Mouse (Mus musculus): ENCODE results near the gene Cachd1.
A peak's percentile ranks its signal among the peaks of the same experiment; 100 is the strongest.

Gene Cachd1

DNA sequence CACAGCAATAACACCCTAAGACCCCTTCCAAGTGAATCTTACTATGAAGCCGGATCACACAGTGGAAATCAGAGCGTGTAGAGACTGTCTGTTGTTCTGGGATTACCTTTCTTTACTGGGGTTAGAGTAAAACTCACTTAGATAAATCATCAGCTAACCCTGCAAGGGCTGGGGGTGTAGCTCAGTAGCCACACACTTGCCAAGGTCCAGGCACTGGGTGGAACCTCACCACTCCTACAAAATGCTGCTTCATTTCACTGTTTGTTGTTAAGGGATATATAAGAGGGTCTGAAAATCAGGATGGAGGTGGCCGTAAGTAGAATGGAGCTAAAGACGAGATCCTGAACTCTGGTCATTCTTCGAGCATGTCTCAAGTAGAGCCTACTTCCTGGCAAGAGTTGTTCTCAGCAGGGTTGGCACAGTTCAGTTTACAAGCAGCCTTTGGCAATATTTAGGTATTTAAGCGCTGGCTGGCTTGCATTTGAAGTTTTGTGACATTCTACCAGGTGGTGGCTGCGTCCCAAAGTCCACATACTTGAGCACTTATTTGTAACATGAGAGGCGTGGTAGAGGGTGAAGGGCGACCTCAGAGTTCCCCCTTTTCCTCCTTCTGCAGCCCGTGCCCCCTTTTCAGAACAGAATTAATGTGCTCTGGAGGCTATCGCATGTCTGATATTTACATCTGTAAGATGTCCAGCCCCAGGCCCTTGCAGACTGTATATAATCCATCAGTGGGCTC, 146.5 kb downstream of the Cachd1 start:
- no peak for DNase-seq (ENCODE audit: low read depth)

DNA sequence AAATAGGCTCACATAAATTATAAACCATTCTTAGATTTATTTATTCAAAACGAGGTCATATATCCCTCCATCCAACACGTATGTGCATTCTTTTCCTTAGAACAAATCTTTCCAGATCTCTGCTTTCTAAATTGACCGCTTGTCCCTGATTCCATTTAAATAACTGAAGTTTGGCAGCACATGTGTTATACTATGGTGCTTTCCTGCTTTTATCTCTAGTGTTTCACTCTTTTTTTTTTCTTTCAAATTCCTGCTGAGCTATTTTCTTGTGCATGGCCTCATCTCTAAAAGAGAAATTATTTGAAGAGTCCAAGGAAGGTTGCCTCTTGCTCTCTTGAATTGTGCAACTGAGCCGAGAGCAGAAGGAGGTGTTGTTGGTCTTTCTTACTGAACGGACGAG, 147.1 kb downstream of the Cachd1 start:
- DNase-seq (ENCODE audit: low read depth) = no peak

DNA sequence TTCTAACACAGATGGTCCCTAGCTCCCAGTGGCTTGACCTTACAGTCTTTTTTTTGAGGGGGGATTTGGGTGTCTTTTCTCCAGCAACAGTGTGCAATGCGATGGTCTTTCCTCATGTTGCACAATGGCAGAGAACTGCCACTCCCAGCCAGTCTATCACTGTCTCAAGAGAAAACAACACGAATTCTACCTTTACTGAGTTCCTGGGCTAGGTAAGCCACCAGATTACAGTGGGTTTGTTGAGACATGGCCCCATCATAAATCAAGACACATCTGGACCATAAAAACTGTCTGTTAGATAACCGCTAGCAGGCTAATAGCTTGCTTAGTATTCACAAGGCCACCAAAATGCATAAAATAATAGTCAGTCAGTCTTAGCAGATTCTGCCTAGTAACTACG, 147.8 kb downstream of the Cachd1 start:
- no peak for DNase-seq (ENCODE audit: low read depth)

DNA sequence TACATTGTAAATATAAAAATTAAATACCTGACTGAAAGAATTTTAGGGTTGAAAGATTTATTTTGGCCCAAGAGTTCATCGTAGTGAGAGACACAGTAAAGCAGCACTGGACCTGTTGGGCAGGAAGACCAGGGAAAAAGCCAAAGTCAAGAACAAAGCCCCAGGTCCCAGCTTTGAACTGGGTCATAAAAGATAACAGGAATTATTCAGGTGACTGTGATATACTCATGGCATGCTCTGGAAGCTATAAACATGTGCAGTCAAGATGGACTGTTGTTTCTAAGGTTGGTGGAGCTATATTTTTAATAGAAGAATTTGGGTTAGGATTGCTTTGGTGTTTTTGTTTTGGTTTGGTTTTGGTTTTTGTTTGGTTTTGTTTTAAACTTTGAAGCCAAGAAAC, 148.7 kb downstream of the Cachd1 start:
- DNase-seq (ENCODE audit: low read depth) = no peak

DNA sequence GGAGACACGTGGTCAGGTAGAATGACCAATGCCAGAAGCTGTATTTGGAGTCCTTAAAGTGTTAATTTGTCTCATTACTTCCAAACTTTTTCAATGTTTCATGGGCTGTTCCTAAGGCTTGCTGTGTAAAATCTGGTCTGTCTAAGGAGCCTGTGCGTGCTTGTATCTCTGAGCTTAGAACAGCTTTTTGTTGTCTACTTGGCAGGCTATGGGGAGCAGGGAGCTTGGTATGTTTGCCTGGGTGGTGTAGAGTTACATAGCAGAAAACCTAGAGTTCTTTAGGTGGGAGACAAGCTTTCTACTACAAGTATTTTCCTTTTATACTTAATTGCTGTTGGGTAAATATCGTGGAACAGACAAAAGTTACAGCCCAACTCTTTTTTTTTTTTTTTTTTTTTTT, 150.1 kb downstream of the Cachd1 start:
- DNase-seq (ENCODE audit: low read depth) = no peak

DNA sequence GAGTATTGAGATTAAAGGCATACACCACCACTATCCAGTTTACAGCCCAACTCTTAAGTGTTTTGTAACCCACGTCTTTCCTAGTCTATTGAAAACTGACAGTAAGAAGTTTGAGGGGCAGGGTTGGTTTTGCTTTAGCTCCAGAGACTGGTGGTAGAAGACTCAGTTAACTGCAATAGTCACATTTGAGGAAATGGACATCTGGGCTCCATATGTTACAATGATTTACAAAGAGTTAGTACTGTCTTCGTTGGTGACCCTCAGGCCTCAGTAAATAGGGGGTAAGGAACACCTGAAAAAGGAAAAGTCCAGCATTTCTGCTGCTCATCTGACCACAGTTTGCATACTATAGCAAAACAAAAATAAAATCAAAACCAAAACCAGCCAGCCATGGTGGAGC, 150.6 kb downstream of the Cachd1 start:
- DNase-seq (ENCODE audit: low read depth) = no peak

DNA sequence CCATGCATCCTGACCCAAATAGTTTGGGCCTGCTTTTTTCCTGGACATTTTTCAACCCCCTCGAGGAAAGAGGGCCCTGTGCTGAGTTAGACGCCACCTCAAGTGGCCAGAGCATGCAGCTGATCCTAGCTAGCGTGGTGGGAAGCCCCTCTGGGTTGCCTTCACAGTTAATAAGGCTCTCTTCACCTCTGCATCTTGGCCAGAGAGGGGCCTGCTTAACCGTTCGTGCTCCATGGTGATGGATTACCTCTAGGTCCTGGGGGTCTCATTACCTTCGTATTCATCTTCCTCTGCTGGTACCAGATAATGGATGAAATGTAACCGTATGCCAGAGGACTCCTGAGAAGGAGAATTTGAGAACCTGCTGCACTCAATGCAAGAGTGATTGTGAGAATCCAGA, 167.2 kb downstream of the Cachd1 start:
- no peak for DNase-seq (ENCODE audit: low read depth)

DNA sequence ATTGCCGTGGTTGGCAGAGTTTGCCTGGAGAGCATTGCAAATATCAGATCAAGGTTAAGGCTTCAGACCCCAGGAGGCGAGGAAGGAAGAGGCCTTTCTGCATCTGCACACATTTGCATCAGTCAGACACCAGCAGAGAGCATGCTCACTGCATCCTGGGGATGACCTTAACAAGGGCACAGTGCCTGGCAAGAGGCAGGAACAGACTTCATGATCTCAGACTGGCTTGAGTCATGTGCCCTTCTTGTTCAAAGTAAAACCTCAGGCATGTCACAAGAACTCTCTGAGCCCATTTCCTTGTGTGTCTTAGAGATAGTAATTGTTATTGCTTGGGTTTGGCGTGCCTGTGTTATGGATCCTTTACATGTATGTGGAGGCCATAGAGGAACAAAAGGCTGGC, 167.8 kb downstream of the Cachd1 start:
- DNase-seq (ENCODE audit: low read depth) = no peak

DNA sequence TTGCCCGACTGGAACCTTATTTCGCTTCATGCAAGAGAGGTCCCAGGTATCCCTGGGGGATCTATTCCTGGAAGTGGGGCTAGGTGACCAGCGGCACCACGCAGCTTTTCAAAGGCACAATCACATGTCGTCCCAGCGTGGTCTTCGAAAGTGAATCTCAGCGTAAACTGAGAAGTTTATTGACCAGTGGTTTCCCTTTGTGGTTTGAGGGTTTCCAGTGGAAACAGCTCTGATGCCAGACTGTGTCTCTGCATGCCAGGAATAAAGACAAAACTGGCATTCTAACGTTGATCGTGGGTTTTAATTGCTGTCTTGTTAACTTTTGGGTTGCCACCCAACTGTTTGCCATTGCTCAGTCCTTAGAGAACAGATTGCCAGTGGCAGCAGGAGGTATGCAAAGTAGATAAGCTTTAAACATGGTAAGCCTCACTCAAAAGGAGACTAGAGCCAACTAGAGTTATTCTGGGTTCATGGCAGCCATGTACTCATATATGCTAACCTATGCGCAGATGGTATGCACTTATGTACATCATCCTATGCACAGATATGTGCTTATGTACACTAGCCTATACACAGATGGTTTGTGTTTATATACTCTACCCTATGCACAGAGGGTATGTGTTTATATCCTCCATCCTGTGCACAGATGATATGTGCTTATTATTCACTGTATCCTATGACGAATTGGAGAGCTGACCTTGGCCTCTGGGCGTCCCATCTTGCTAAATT, 168.9 kb downstream of the Cachd1 start:
- DNase-seq (ENCODE audit: low read depth) = no peak

DNA sequence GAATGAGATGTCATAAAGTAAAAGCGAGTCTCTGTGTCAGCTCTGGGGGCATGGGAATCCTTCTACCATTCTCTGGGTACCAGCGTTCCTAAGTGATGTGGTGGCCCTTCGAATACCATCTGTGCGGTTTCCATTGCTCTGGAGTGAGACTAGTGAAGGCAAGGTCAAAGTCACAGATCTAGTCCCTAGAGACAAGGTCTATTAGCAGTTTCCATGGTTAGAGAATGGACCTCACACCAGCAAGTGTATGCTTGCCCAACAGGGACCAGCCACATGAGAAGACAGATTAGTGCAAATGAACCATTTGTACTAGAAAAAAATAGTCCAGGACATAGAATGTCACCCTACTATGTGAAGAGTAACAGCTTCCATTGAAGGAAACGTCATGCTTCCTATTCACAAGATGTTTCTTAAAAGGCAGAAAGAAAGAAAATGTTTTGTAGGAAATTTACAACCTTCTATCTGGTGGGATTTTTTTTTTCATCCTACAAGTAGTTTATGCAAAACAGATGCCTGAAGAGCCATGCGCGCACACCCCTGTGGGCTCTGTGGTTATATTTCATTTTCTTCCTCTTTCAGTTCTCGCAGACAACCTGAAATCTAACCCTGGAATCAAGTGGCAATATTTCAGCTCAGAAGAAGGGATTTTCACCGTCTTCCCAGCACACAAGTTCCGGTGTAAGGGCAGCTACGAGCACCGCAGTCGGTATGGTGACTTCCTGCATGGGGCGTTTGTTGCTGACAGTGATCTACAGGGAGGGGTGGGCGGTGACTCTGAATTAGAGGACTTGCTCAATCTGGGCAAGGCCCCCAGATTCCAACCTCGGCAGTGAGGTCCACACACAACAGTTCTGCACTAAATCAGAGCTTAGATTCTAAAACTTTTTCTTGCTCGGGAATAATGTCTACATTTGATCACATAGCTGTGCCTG, 172.3 kb downstream of the Cachd1 start:
- no peak for DNase-seq (ENCODE audit: low read depth)

DNA sequence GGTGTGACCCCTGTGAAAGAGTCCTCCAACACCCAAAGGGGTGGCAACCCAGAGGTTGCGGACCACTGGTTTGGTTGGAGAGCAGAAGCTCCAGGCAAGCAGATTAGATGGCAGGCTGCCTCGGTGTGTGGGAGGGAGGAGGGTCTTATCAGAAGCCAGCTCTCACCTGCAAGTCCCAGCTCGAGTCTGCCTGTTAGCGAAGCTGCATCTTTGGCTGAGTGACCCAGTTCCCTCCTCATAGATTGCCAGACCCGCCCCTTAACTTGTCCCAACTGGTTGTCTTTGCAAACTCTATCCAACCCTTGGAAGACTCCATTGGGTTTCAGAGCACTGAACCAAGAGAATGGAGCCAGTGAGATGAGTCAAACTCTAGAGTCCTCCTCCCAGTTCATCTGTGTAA, 173.8 kb downstream of the Cachd1 start:
- no peak for DNase-seq (ENCODE audit: low read depth)

DNA sequence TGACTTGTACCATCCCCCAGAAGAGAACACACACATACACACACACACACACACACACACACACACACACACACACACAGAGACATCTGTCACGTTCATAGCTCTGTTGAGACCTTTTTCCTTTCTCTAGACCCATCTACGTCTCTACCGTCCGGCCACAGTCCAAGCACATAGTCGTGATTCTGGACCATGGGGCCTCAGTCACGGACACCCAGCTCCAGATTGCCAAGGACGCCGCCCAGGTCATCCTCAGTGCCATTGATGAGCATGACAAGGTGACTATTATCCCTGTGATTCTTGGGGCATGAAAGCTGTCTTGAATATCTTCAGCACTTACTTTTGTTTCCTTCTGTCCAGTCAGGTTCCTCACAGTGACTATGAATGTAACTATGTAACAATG, 175.4 kb downstream of the Cachd1 start:
- DNase-seq (ENCODE audit: low read depth) = no peak

DNA sequence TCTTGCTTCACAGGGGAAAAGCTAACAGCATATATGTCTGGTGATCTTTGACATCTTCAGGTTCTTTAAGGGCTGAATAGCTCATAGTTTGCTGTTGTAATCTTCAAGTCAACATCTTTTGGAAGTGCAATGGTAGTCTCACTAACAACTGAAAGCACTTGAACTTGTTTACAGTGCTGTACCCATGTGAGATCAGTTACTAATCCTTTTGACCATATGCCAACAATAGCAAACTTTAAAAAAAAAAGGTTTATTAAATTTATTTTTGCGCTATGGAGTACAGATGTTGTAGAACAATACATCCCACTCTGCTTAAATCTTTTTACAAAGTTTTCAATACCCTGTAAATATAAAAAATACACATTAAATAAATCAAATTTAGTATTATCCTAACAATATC, 186.9 kb downstream of the Cachd1 start:
- DNase-seq (ENCODE audit: low read depth) = no peak

DNA sequence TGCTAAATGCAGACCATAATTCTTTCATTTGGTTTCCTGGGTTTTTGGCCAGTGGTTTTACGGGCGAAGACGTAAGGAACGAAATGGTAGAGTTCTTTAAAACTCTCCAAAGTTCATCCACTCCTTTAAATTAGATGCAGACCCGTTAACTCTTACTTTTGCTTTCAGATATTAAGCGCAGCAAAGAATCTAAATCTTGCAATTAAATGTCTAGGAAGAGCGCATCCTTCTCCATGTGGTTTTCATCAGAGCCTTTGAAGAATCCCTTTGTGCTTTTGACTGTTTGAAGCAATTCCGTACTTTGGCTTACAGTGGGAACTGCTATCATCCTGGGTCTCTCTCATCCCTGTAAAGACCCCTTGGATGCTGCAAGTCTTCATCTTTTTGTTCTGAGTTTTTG, 187.3 kb downstream of the Cachd1 start:
- DNase-seq (ENCODE audit: low read depth) = no peak

DNA sequence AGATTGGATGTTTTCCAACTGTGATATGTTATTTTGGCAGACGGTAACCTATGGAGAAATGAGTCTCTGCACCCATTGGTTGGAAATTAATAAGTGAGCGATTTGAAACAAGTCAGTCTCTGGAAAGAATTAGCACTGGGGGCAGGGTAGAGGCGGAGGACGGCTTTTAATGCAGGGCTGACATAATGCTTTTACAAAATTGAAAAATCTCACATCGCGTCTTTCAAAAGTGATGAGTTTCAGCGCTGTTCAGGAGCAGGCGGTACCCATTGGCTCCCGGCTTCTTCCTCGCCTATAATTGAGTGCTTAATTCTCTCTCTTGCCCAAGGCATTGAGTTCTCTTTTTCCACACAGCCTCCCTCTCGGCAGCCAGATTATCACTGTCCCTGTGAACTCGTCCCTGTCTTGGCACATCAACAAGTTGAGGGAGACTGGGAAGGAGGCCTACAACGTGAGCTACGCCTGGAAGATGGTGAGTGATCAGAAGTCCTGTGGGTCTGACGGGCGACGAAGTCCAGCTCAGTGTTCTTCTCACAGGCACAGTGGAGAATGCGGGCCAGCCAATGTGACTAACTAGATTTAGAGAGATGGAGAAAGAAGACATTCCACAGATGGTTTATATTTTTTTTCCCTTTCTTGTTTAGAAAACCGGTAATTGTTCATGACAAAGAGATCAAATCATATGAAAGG, 191.4 kb downstream of the Cachd1 start:
- no peak for DNase-seq (ENCODE audit: low read depth)

DNA sequence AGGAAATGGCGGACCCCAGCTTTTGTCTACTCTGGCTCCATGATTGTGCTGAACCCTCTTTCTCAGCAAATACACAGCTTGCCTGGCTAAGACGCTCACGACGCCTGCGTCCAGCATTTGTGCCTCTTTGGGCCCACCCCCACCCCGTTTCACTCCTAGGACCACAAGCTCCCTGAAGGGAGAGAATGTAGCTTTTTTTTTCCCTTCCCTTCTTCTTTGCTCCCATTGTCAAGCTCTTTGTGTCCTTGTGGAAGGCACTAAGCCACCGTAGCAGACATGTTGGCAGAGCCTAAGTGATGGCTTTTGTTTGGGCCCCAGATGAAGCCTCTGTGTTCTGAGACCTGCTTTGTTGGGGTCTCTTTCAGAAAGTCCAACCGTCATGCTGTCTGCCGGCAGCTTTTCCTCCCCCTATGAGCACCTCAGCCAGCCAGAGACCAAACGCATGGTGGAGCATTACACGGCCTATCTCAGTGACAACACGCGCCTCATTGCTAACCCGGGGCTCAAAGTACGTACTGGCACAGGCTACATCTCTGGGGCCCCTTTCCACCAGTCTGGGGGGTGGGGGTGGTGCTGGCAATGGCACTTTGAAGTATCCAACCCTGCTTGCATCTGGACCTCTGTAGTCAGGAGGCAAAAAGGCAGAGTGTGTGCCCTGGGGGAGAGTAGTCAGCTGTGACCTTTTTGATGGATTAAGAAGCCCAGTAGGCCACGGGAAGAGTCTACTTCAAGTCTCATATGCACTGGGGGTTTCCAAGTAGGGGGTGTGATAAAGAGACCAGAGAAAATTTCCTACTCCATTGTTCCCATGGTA, 197.4 kb downstream of the Cachd1 start:
- DNase-seq (ENCODE audit: low read depth) = no peak

DNA sequence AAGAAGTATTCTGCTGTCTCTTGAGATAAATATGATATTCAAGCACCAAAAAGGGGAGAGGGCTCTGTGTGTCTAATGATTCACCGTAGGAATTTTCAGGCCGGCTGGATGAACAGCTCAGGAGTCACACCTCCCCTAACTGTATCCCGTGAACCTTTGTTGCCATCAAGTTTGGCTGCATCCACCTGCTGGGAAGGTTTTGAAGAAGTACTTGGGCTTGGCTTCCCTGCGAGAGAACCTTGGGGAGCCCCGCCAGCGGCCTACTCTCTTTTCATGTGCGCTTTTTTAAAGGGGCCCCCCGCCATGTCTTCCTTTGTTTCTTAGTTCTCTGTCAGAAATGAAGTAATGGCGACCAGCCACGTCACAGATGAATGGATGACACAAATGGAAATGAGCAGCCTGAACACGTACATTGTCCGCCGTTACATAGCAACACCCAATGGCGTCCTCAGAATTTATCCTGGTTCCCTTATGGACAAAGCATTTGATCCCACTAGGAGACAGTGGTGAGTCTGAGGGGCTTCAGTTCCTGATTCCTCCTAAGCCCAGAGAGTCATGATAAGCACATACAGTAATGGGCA, 198.1 kb downstream of the Cachd1 start:
- DNase-seq (ENCODE audit: low read depth) = no peak

DNA sequence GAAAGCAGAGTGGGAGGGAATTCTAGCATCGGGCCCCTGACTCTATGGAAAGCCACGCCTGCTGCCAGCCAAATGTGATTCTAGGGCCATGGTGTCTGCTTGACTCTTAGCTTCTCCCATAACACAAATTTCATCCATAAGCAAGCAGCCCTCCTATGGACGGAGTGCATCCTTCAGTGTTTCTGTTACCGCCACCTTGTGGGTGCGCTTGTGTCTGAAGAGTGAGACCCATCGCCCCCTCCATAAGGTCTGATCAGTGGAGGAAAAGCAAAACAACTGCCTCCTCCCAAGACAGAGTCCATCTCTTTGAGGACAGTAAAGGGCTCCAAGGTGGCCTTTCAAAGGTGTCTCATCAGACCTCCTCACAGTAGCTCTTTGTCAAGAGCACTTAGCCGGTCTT, 201.0 kb downstream of the Cachd1 start:
- DNase-seq (ENCODE audit: low read depth) = no peak

DNA sequence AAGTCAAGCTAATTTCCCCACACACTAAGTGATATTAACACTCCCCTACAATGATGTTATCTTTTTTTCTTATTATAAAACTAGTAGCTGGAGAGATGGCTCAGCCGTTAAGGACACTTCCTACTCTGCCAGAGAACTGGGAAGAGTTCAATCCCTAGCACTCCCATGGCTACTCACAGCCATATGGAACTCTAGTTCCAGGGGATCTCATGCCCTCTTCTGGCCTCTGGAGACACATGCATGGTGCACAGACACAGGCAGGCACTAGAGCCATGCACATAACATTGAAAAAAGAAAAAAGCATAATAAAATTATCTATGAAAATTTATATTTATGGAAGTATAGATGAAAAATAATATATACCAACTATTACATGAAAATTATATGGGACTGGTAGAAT, 210.7 kb downstream of the Cachd1 start:
- DNase-seq (ENCODE audit: low read depth) = no peak

DNA sequence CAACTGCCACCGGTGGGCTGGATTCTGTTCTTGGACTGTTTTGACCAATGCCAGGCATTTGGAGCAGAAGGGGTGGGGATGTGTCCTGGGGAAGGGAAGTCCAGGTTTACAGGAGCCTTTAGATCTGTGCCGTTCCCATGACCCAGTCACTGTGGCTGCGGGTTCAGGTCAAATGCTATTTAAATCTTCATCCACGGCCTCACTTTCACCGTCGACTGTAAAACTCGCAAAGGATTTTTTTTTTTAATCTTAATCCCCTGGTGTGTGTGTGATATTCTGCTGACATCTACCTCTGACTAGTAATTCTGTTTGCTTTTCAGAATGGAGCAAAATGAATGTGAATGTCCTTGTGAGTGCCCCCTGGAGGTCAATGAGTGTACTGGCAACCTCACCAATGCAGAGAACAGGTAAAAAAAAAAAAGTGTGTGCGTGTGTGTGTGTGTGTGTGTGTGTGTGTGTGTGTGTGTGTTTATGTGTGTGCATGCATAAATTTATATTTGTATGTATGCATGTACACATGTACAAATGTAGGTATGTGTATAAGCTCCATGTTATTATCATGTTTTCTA, 211.8 kb downstream of the Cachd1 start:
- peak; percentile 27 for DNase-seq (ENCODE audit: low read depth)

DNA sequence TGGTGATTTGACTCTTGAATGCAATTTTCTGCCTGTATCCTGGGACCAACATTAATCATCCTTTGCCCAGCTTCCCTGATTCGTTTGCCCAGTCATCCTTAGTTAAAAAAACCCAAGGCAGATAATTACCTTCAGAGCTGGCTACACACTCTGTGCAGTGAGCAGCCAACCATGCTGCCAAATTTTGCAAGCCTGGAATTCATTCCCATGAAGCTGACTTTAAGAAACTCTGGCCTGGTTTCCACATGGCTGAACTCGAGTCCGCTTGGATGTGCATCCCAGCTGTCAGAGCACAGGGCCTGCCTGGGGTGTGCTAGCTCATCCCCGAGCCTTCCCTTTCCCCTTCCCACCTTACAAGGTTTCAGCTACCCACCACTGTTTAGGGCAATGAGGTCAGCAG, 214.5 kb downstream of the Cachd1 start:
- DNase-seq (ENCODE audit: low read depth) = no peak

Data from induced T-regulatory cell, adult 2 months (primary cell).